Mouse (Mus musculus): ENCODE data around the gene Camta1.

- TF ChIP-seq ZNF384 (IDR thresholded peaks at IDR 0.05; ENCODE audit: low read depth, low read length): no peak
- TF ChIP-seq MAFK (IDR thresholded peaks at IDR 0.05; ENCODE audit: insufficient read depth, low read depth, low read length): no peak
- no peak for TF ChIP-seq CHD2 (IDR thresholded peaks at IDR 0.05; ENCODE audit: low read depth, low read length)
- no peak for TF ChIP-seq ZC3H11A (IDR thresholded peaks at IDR 0.05; ENCODE audit: borderline replicate concordance, low read depth, low read length)
- no peak for TF ChIP-seq HCFC1 (IDR thresholded peaks at IDR 0.05; ENCODE audit: borderline replicate concordance, insufficient read depth, low read length)
Measured at GRCm38 (mm10) chr4:151089270-151089669, 772.4 kb downstream of the Camta1 start, which contains the start of gene Gm13090.

Data from ES-E14 (cell line).